Mouse (Mus musculus) left cerebral cortex, postnatal 14 days (tissue): ENCODE measurements at regions not wholly inside any gene's neighbourhood (a gene's known extent, or its start where the extent isn't known, plus 50 kb on each side); places are given as distances from the start of the nearest gene placed in this dataset.

ENCODE experiments used
- DNase-seq, 2 experiments: peaks; one replicate each; pipeline ENCODE4 v3.0.0; 2021 to 2022; ENCODE audit warnings: low spot score in 2 of 2, mixed read lengths in 1 of 2
- intact Hi-C: fragments of 180-260 bp; cut with DNase I; formaldehyde crosslinking; loops from one replicate; pipeline ENCODE4 v1.15.1; 2025

DNA sequence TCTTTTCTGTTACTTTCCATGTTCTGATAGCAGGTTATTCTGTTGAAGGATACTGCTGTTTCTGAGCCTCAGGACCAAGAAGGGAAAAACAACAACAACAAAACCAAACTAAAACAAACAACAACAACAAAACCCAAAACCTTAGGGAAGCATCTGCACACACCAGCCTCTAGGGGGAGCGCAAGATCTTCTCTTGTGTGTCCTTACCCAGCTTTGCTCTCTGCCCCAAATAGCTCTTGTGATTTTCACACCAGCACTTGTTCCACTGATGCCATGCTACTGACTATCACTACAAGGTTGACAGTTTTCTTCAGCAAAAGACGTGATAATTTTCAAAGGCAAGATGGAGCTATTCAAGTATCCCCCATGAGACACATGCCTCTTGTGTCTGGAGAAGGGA lies 59.8 kb upstream of the Nrg3 start:
- intact Hi-C loops, result loop anchor here (10.0 kb wide), 1 partner anchor 1362 kb away; the partner anchor contains the start of gene Sh2d4b
- DNase-seq, result peak; percentile 20 to 33
